Mouse (Mus musculus): ENCODE measurements around the gene Shh. TPM values are rescaled to one million over a fixed set of nuclear protein-coding genes. Genes with fewer than 3 reads are reported as not detected.

Gene Shh
- polyA plus RNA-seq, 2 experiments: 0.04 TPM; not detected in 1

DNA sequence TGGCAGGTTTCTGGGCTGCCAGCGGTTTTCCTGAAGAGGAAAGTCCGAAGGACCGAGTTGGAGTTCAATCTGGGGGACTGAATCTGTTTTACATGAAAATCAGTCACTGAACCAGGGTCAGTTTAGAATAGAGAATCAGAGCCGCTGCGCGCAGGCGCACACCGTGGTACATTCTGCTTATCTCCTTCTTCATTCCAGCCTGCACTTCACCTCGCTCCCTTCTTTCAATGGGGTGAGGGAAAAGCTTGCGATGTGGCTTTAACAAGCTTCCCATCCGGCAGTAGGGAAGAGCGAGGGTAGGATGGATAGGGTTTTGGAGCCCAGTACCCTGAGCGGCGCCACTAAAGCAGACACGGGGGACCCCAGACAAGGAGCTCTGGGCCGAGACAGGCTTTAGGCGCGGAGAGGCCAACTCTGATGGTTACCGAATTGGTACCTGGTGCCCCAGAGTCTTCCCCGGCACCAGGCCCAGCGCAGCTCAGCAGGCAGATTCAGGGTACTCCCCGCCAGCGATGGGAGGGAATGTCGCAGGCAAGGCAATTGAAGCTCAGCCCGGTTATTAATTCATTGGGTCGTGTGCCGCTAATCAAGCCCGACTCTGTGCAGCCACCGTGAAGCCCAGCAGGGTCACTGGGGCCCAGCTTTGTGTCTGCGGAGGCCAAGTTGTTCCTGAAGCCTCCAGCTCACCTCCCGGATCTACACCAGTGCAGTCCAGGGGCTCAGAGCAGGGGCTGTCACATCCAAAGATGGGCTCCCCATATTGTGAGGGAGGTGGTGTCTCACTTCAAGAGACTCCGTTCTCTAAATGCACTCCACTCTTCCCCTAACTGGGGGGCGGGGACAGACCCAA, 4.1 kb downstream of the Shh start:
- no peaks in the 10 kb centered on the region for H3K4me1 ChIP-seq (replicated peaks; ENCODE audit: control insufficient read depth in 2 of 2, insufficient read depth in 2 of 2, low read length in 1 of 2)
- ATAC-seq (ENCODE audit: insufficient read depth) (no peak), DNase-seq (ENCODE audit: low read depth in 3 of 3, low spot score in 3 of 3) (no peak)
- H3K9me3 ChIP-seq (ENCODE audit: control insufficient read depth, low read length): no peaks in the 10 kb centered on the region
- no peaks in the 10 kb centered on the region for H3K36me3 ChIP-seq (replicated peaks; ENCODE audit: control insufficient read depth, insufficient read depth, low read depth)
- no peak overlapping the region for H3K27ac ChIP-seq
- TF ChIP-seq CTCF (IDR thresholded peaks at IDR 0.05; ENCODE audit: low read depth): no peak
- no peak for TF ChIP-seq EP300 (IDR thresholded peaks at IDR 0.05; ENCODE audit: low read depth)
- no peak overlapping the region for H3K4me3 ChIP-seq (ENCODE audit: insufficient read depth in 1 of 2, low read depth in 2 of 2, low read length in 2 of 2)
- H3K9ac ChIP-seq (replicated peaks): no peak overlapping the region
- no peak overlapping the region for H3K4me2 ChIP-seq (ENCODE audit: low read depth)
- 5% methylated on average over 33 of the region's 33 CpGs for WGBS (ENCODE audit: insufficient replicate concordance)
- H3K27me3 ChIP-seq (ENCODE audit: control insufficient read depth, insufficient read depth, low read length): peaks cover 100% of the 10 kb centered on the region

GRCm38 (mm10) chr5:28461376-28461775, 5.7 kb downstream of the Shh start:
- ATAC-seq (ENCODE audit: insufficient read depth): no peak
- TF ChIP-seq CTCF (IDR thresholded peaks at IDR 0.05; ENCODE audit: low read depth) (no peak), EP300 (IDR thresholded peaks at IDR 0.05; ENCODE audit: low read depth) (no peak)
- peaks cover 94% of the 10 kb centered on the region for H3K27me3 ChIP-seq (ENCODE audit: control insufficient read depth, insufficient read depth, low read length)

GRCm38 (mm10) chr5:28460556-28461350, 6.3 kb downstream of the Shh start:
- H3K9me3 ChIP-seq (ENCODE audit: control insufficient read depth, low read length): no peaks in the 10 kb centered on the region
- H3K4me3 ChIP-seq (ENCODE audit: insufficient read depth in 1 of 2, low read depth in 2 of 2, low read length in 2 of 2): no peak overlapping the region
- 2% methylated on average over 17 of the region's 17 CpGs for WGBS (ENCODE audit: insufficient replicate concordance)
- peaks cover 93% of the 10 kb centered on the region for H3K27me3 ChIP-seq (ENCODE audit: control insufficient read depth, insufficient read depth, low read length)
- no peaks in the 10 kb centered on the region for H3K4me1 ChIP-seq (replicated peaks; ENCODE audit: control insufficient read depth in 2 of 2, insufficient read depth in 2 of 2, low read length in 1 of 2)
- no peak overlapping the region for H3K4me2 ChIP-seq (ENCODE audit: low read depth)
- H3K36me3 ChIP-seq (replicated peaks; ENCODE audit: control insufficient read depth, insufficient read depth, low read depth): no peaks in the 10 kb centered on the region
- TF ChIP-seq EP300 (IDR thresholded peaks at IDR 0.05; ENCODE audit: low read depth) (no peak), CTCF (IDR thresholded peaks at IDR 0.05; ENCODE audit: low read depth) (no peak)
- DNase-seq (ENCODE audit: low read depth in 3 of 3, low spot score in 3 of 3): no peak
- ATAC-seq (ENCODE audit: insufficient read depth): no peak
- H3K27ac ChIP-seq: no peak overlapping the region
- H3K9ac ChIP-seq (replicated peaks): no peak overlapping the region

More at GRCm38 (mm10) chr5:28461376-28461775, 5.7 kb downstream of the Shh start:
- WGBS (ENCODE audit: insufficient replicate concordance): 6% methylated on average over 11 of the region's 11 CpGs
- Histone ChIP-seq H3K4me3 (ENCODE audit: insufficient read depth in 1 of 2, low read depth in 2 of 2, low read length in 2 of 2) (no peak overlapping the region), H3K9me3 (ENCODE audit: control insufficient read depth, low read length) (no peaks in the 10 kb centered on the region), H3K27ac (no peak overlapping the region), H3K4me1 (replicated peaks; ENCODE audit: control insufficient read depth in 2 of 2, insufficient read depth in 2 of 2, low read length in 1 of 2) (no peaks in the 10 kb centered on the region), H3K9ac (replicated peaks) (no peak overlapping the region), H3K36me3 (replicated peaks; ENCODE audit: control insufficient read depth, insufficient read depth, low read depth) (no peaks in the 10 kb centered on the region), H3K4me2 (ENCODE audit: low read depth) (no peak overlapping the region)
- DNase-seq (ENCODE audit: low read depth in 3 of 3, low spot score in 3 of 3): no peak

GRCm38 (mm10) chr5:28459456-28460225, 7.4 kb downstream of the Shh start:
- H3K4me1 ChIP-seq (replicated peaks; ENCODE audit: control insufficient read depth in 2 of 2, insufficient read depth in 2 of 2, low read length in 1 of 2): no peaks in the 10 kb centered on the region
- no peak overlapping the region for H3K4me3 ChIP-seq (ENCODE audit: insufficient read depth in 1 of 2, low read depth in 2 of 2, low read length in 2 of 2)
- H3K9me3 ChIP-seq (ENCODE audit: control insufficient read depth, low read length): no peaks in the 10 kb centered on the region
- H3K27me3 ChIP-seq (ENCODE audit: control insufficient read depth, insufficient read depth, low read length): peaks cover 84% of the 10 kb centered on the region
- H3K27ac ChIP-seq: no peak overlapping the region
- TF ChIP-seq CTCF (IDR thresholded peaks at IDR 0.05; ENCODE audit: low read depth): no peak
- TF ChIP-seq EP300 (IDR thresholded peaks at IDR 0.05; ENCODE audit: low read depth): no peak
- ATAC-seq (ENCODE audit: insufficient read depth): no peak
- 2% methylated on average over 39 of the region's 41 CpGs for WGBS (ENCODE audit: insufficient replicate concordance)
- no peak for DNase-seq (ENCODE audit: low read depth in 3 of 3, low spot score in 3 of 3)
- H3K36me3 ChIP-seq (replicated peaks; ENCODE audit: control insufficient read depth, insufficient read depth, low read depth): no peaks in the 10 kb centered on the region
- H3K9ac ChIP-seq (replicated peaks): no peak overlapping the region
- no peak overlapping the region for H3K4me2 ChIP-seq (ENCODE audit: low read depth)
